Comparison of ENCODE assay signal across 14 mouse cellular contexts in the genomic region with DNA sequence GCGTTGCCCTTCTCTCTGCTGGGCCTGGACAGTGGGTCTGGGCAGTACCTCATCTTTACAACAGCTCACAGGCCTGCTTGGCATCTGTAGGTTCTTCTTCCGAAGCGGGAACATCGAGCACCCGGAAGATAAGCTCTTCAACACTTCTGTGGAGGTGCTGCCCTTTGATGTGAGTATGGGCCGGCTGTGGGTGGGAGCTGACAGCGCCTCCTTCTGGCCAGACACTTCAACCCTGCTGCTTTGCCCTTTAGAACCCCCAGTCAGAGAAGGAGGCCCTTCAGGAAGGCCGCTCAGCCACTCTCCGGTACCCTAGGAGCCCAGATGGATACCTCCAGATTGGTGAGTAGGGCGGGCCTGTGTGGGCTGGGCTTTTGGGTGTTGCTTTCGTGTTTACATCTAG. TPM values are rescaled to one million over a fixed set of nuclear protein-coding genes. Genes with fewer than 3 reads are reported as not detected.
A peak's percentile ranks its signal among the peaks of the same experiment; 100 is the strongest.
DNase-seq lines count a peak whose midpoint lies in the region; ATAC-seq and TF ChIP-seq lines count a peak whose summit lies in the region.
"Had no signal": no experiment of that assay in that cellular context is flagged by ENCODE, and none has a peak within 500 bp of the region (broad histone marks: within the 10 kb centered on the region; RNA-seq: fewer than 3 reads in every experiment).

No protein-coding gene starts in this region.

- intact Hi-C loops in left cerebral cortex, adult 2 months (cut with DNase I) = no loop called here

- H3K4me3 ChIP-seq in left cerebral cortex, adult 2 months = no peak overlapping the region
- no peak overlapping the region for H3K4me3 ChIP-seq in stomach, postnatal 0 days (ENCODE audit: low read depth, low read length)
- H3K4me3 ChIP-seq: heart, embryonic 12.5 days had no signal

- peak; percentile 37 for DNase-seq in cerebellum, adult 9-11 months
- DNase-seq in cerebellum, postnatal 25 days = no peak
- DNase-seq in left cerebral cortex, adult 2 months (ENCODE audit: extremely low spot score in 1 of 2, low spot score in 2 of 2) = no peak
- no peak for DNase-seq in left cerebral cortex, adult 11 months (ENCODE audit: low spot score)
- peak; percentile 71 for DNase-seq in R1 (ENCODE audit: low read depth, low spot score)
- DNase-seq in stomach, postnatal 0 days (ENCODE audit: low spot score) = no peak
- no peak for DNase-seq in right cerebral cortex, postnatal 36 days (ENCODE audit: low spot score in 2 of 2)
- DNase-seq: left cerebral cortex, postnatal 4 days; lung, postnatal 10 days; thymus, postnatal 14 days had no signal

- peaks cover 9% of the 10 kb centered on the region; the same call in 1 of the 2 replicates for H3K4me1 ChIP-seq in stomach, postnatal 0 days (replicated peaks; ENCODE audit: control insufficient read depth, insufficient read depth)

- no peaks in the 10 kb centered on the region for H3K9me3 ChIP-seq in stomach, postnatal 0 days (ENCODE audit: control insufficient read depth, low read length)
- H3K9me3 ChIP-seq: heart, embryonic 12.5 days had no signal

- H3K9ac ChIP-seq in stomach, postnatal 0 days (ENCODE audit: low read length) = no peak overlapping the region
- H3K9ac ChIP-seq: heart, embryonic 12.5 days; hindbrain, embryonic 14.5 days had no signal

- no peak overlapping the region for H3K4me2 ChIP-seq in stomach, postnatal 0 days (replicated peaks; ENCODE audit: low read depth)
- H3K4me2 ChIP-seq: heart, embryonic 12.5 days; hindbrain, embryonic 14.5 days had no signal

- H3K36me3 ChIP-seq in stomach, postnatal 0 days (ENCODE audit: control insufficient read depth, insufficient read depth, low read length) = peaks cover 14% of the 10 kb centered on the region

- 84% methylated on average over 11 of the region's 11 CpGs for WGBS in stomach, postnatal 0 days

- ATAC-seq in stomach, postnatal 0 days (ENCODE audit: low FRiP score, low TSS enrichment) = no peak
- no peak for ATAC-seq in cerebellum, adult (ENCODE audit: insufficient number of reproducible peaks, low FRiP score, low TSS enrichment)
- ATAC-seq: midbrain, embryonic 16.5 days had no signal

- no peaks in the 10 kb centered on the region for H3K27me3 ChIP-seq in stomach, postnatal 0 days (ENCODE audit: control insufficient read depth, insufficient read depth, low read length)

- peak; percentile 27 for TF ChIP-seq CTCF in left cerebral cortex, adult 2 months (IDR thresholded peaks at IDR 0.05)
- TF ChIP-seq CTCF in stomach, postnatal 0 days (IDR thresholded peaks at IDR 0.05; ENCODE audit: low read depth) = peak; percentile 53

- no peak for TF ChIP-seq EP300 in stomach, postnatal 0 days (optimal IDR thresholded peaks at IDR 0.05)

- no peak overlapping the region for H3K27ac ChIP-seq in left cerebral cortex, adult 2 months
- H3K27ac ChIP-seq in stomach, postnatal 0 days (replicated peaks) = no peak overlapping the region
- H3K27ac ChIP-seq: hindbrain, embryonic 14.5 days had no signal

RNA-seq across cellular contexts. Expression of gene Ltc4s, which starts 4.4 kb away (rescaled TPM):
- 1 to 10 TPM; 5.9 to 8.7 TPM for total RNA-seq in left cerebral cortex, adult 2 months (2021)
- polyA plus RNA-seq in stomach, postnatal 0 days (2015; fragmentation: Nextera tagmentation; extraction: Ambion mirVana) = 13.2 and 13.8 TPM in 2 replicates

RNA-seq across cellular contexts. Expression of gene Mgat4b, which starts 23.3 kb away (rescaled TPM):
- total RNA-seq in left cerebral cortex, adult 2 months (2021) = 10 to 100 TPM; 63.1 to 67.0 TPM
- 30.8 and 32.6 TPM in 2 replicates for polyA plus RNA-seq in stomach, postnatal 0 days (2015; fragmentation: Nextera tagmentation; extraction: Ambion mirVana)

RNA-seq across cellular contexts. Expression of gene Sqstm1, which starts 23.4 kb away (rescaled TPM):
- total RNA-seq in left cerebral cortex, adult 2 months (2021) = 100 to 1,000 TPM; 474 to 490 TPM
- 211 and 220 TPM in 2 replicates for polyA plus RNA-seq in stomach, postnatal 0 days (2015; fragmentation: Nextera tagmentation; extraction: Ambion mirVana)

RNA-seq across cellular contexts. Expression of gene Maml1, which starts 58.1 kb away (rescaled TPM):
- total RNA-seq in left cerebral cortex, adult 2 months (2021) = 10 to 100 TPM; 11.1 to 11.5 TPM
- polyA plus RNA-seq in stomach, postnatal 0 days (2015; fragmentation: Nextera tagmentation; extraction: Ambion mirVana) = 2.4 TPM in 2 replicates

RNA-seq across cellular contexts. Expression of gene Mrnip, which starts 59.7 kb away (rescaled TPM):
- total RNA-seq in left cerebral cortex, adult 2 months (2021) = 10 to 100 TPM; 13.3 to 14.2 TPM
- polyA plus RNA-seq in stomach, postnatal 0 days (2015; fragmentation: Nextera tagmentation; extraction: Ambion mirVana) = 6.1 and 6.2 TPM in 2 replicates

Comparison
In these comparisons a context has a peak if more than half of its experiments do, and no peak if none do; other contexts are left out.
1. DNase-seq: peak in cerebellum, adult 9-11 months (single experiment) and R1 (single experiment); none in cerebellum, postnatal 25 days (0 of 2), left cerebral cortex, adult 2 months (0 of 2), left cerebral cortex, adult 11 months (single experiment), stomach, postnatal 0 days (single experiment) and right cerebral cortex, postnatal 36 days (0 of 2).